Mouse (Mus musculus): ENCODE data around the gene Htr3b.
A peak's percentile ranks its signal among the peaks of the same experiment; 100 is the strongest.

Gene Htr3b

DNA sequence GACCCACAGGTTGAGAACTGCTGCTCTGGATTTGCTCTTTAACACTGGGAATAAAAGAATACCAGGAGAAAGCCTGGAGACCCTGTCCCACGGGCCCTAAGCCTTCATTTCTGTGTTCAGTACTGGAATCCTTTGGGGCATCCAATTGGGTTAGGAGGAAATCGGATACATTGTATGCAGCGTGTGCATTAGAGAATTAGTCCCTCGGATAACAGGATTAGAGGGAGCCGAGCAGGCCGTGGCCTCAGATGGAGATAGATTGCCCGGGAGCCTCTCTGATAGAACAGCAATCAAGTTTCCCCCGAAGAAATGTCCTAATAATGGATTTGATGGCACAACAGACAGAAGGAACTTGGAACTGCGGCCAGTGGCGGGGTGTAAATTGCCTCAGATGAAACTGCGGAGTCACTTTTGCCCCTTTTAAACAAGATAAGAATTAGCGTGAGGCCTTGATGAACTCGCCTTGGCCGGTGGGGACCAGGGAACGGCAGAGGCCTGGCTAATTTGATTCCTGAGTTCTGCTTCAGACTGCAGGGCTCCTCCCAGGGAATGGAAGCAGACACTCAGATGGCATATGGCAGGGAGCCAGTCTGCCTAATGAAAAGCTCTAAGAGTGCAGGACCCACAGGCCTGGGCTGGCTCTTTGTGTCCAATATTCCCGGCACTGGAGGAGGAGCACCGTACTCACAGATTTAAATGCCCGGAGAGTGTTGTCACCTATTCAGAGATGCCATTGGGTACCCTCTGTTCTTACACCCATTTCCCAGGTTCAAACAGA is 48.6 kb downstream of the Htr3b start:
- DNase-seq = no peak

DNA sequence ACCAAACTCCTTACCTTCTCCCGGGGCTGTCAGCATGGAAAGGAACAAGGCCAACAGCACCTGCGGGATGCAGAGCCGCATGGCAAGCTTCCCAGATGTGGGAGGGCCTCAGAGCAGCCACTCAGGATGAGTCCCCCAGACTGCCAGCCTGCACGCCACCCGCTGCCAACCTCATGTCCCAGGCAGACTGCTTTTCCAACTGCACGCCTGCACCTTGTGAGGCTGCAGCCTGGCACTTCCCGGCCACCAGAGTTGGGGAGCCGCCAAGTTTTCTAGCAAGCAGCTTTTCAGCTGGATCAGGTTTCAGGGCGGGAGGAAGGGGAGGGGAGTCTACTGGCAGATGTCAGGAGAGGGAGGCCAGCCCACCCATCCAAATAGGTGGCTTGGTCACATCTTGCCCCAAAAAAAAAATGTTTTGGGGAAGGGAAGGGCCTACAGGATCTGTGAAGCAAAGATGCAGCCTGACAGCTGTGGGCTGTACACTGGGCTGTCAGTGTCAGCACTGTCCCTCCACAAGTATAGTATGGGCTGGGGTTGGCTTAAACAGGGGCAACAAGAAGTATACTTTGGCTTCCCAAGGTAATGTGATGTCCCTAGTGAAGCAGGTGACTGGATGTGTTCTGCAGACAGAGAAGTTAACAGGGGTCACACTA is 53.8 kb downstream of the Htr3b start, which contains the start of gene Htr3a:
Gene Htr3a (minus strand): TSS at position 215 of the 653 bp plus-strand sequence.
- no peak for DNase-seq

DNA sequence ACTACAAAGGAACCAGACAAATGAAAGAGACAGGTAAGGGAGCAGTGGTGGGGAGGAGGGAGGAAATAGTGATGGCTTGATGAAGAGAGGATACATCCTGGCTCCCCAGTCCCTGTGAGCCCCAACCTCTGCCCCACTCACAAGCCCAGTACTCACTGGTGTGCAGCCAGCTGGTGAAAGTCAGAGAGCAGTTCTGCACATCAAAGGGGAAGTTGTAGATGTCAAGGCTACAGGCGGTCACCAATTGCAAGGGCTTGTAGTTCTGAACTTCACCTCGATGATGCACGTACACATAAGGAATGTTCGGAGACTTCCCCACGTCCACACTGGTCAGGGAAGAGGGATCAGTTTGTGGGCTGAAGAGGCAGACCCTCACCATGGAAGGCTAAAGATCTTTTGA is 60.4 kb downstream of the Htr3b start:
- DNase-seq = no peak

DNA sequence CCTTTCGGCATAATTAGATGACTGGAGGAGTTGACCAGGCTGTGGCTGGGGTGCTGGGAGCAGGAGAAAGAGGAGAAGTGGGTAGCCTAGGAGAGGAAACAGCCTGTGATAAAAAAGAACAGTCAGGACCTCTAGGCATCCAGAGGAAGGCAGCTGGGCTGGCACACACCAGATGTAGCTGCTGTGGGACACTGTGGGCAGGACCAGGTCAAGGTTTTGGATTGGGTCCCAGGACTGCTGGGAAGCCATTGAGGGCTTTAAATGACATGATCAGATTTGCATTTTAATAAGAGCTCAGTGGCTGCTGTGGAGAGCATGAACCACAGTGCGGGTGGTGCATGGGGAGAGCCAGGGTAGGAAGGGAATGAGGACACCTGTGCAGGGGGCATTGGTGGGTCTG is 61.0 kb downstream of the Htr3b start:
- DNase-seq = no peak

DNA sequence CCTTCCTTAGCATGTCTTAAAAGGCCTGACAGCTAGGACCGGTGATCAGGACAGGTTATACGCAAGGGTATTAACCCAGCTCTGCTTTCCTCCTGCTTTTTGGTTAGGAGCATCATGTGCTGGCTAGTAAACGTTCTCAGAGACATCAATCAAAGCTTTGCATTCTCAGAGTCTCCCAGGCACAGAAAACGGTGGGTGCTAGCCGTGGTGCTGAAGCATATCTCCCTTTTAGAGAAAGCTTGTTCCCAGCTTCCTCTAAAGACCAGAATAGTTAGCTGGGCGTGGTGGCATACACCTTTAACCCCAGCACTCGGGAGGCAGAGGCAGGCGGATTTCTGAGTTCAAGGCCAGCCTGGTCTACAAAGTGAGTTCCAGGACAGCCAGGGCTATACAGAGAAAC is 66.2 kb downstream of the Htr3b start:
- DNase-seq = peak; percentile 28

DNA sequence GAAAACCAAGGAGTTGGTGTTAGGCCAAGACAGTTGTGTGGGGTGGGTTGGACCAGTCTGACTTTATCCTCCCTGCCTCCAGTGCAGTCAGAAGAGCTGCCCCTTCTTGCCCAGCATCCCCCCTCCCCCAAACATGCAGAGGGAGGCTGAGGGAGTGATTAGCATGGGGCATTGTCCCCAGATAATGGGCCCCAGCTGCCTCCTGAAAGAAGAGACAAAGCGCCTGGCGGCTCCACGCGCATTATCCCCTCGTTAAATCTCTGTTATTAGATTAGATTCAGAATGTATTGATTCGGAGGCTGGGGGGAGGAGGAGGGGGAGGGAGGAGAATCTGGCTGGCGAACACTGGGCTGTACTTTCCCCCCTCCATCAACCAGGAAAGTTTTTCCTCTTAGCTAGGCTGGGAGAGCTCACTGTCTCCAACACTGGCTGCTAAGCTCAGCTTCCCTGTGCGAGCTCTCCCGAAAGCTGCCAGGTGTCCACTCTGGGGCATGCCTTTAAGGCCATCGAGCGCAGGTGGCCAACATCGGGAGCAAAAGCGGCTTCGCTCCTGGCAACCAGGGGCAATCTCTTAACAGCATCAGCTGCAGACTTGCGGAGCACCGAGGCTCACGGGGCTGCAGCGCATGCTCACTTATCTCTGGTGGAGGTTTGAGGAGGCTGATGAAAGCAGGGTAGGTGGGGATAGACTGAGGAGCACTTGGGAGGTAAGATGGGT is 68.8 kb downstream of the Htr3b start:
- DNase-seq = no peak

DNA sequence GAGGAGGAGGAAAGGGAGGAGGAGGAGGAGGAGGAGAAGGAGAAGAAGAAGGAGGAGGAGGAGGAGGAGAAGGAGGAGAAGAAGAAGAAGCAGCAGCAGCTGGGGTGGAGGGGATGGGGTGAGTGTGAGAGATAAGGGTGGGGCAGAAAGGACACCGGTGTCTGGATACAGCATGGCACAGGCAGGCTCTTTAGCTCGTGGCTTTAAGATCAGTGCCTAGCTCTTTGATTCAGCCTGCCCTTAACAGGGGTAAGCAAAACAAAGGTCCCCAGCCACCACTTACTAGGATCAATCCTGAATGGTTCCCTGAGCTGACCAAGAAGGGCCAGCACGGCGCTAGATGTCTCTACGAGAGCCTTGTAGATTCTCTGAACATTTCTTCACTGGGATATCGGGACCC is 70.0 kb downstream of the Htr3b start:
- DNase-seq = no peak

DNA sequence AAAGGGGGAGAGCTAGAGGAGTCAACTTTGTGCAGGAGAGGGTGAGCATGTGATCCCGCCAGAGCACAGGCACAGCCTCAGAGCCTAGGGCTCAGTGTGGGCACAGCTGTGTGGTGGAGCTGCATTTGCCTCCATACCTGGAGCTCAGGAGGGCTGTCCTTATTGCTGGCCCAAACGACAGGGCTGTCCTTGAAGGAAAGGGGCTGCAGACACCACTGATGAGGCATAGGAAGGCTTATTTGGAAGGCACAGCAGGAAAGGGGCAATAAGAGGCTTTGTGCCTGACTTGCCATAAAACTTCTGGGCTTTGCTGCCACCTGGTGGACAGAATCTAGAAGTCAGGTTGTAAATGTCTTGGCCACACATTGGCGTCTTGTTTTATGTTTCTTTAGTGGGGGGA is 70.8 kb downstream of the Htr3b start:
- peak; percentile 61 for DNase-seq

DNA sequence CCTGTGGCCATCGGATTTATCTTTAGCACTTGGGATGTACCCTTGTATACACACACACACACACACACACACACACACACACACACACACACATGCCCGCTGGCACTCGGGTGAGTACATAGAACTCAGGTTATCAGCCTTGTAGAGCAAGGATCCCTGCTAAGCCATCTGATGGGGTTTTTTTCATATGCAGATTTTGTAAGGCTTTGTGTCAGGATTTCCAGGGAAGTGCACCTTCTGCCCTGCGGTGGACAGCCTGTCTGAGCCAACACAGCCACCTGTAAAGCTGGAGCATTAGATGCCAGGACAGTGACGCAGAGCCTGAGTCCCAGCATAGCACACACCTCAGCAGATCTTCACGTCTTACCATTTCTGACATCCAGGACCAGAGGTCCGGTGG is 75.7 kb downstream of the Htr3b start:
- no peak for DNase-seq

Data from thymus, postnatal 14 days (tissue).